Mouse (Mus musculus): ENCODE measurements around the gene Tspan3.

Tspan3 gene

GRCm38 (mm10) chr9:56165377-56165776, at the start of gene Tspan3:
Tspan3 (minus strand) TSS chr9:56165477.
- DNase-seq = no peak

GRCm38 (mm10) chr9:56213451-56214291, 48.4 kb upstream of the Tspan3 start:
- DNase-seq = peak; percentile 13 to 41

- DNase-seq = no peak
Measured at GRCm38 (mm10) chr9:56208817-56209216, 43.5 kb upstream of the Tspan3 start.

- no peak for DNase-seq
Measured at GRCm38 (mm10) chr9:56207516-56207915, 42.2 kb upstream of the Tspan3 start.

GRCm38 (mm10) chr9:56207083-56207482, 41.8 kb upstream of the Tspan3 start:
- no peak for DNase-seq

- no peak for DNase-seq
Measured at GRCm38 (mm10) chr9:56205336-56205735, 40.1 kb upstream of the Tspan3 start.

GRCm38 (mm10) chr9:56204316-56204715, 39.0 kb upstream of the Tspan3 start:
- DNase-seq = no peak

GRCm38 (mm10) chr9:56200645-56201314, 35.5 kb upstream of the Tspan3 start:
- peak; percentile 58 to 82 for DNase-seq

- DNase-seq = no peak
Measured at GRCm38 (mm10) chr9:56200200-56200599, 34.9 kb upstream of the Tspan3 start.

- DNase-seq = no peak
Measured at GRCm38 (mm10) chr9:56196921-56197320, 31.6 kb upstream of the Tspan3 start.

- no peak for DNase-seq
Measured at GRCm38 (mm10) chr9:56195193-56195592, 29.9 kb upstream of the Tspan3 start.

- DNase-seq = no peak
Measured at GRCm38 (mm10) chr9:56191498-56192455, 26.5 kb upstream of the Tspan3 start.

GRCm38 (mm10) chr9:56180118-56180781, 15.0 kb upstream of the Tspan3 start:
- no peak for DNase-seq

GRCm38 (mm10) chr9:56179416-56180117, 14.3 kb upstream of the Tspan3 start:
- DNase-seq = no peak

- no peak for DNase-seq
Measured at GRCm38 (mm10) chr9:56177354-56177753, 12.1 kb upstream of the Tspan3 start.

- DNase-seq = no peak
Measured at GRCm38 (mm10) chr9:56175316-56175715, 10.0 kb upstream of the Tspan3 start.

- no peak for DNase-seq
Measured at GRCm38 (mm10) chr9:56167690-56168089, 2.4 kb upstream of the Tspan3 start.

- DNase-seq = no peak
Measured at GRCm38 (mm10) chr9:56166161-56166560, 884 bp upstream of the Tspan3 start.

- peak; percentile 84 to 86 for DNase-seq
Measured at GRCm38 (mm10) chr9:56160341-56161141, 4.7 kb downstream of the Tspan3 start.

GRCm38 (mm10) chr9:56159456-56159855, 5.8 kb downstream of the Tspan3 start:
- no peak for DNase-seq

GRCm38 (mm10) chr9:56158077-56158476, 7.2 kb downstream of the Tspan3 start:
- peak in 1 of 2 experiments; percentile 26 for DNase-seq

Measured in kidney, adult 8-10 months (tissue).